Mouse (Mus musculus): ENCODE data around the gene Mcfd2.
"Not testable (repeated sequence)": the region's sequence is repeated elsewhere in the genome, so short reads cannot be mapped to it uniquely, and the experiment has no call there.

Gene Mcfd2

GRCm38 (mm10) chr17:87265792-87266186, at the start of gene Mcfd2:
TSS of gene Mcfd2 (minus strand) at chr17:87265935.
- peak; percentile 95 for DNase-seq

- peak; percentile 83 for DNase-seq
These were observed 49.3 kb upstream of the Mcfd2 start for GRCm38 (mm10) chr17:87315021-87315531.

- peak; percentile 66 for DNase-seq
These were observed 48.8 kb upstream of the Mcfd2 start for GRCm38 (mm10) chr17:87314530-87314946.

- DNase-seq, result no peak
These were observed 48.4 kb upstream of the Mcfd2 start for GRCm38 (mm10) chr17:87314121-87314520.

GRCm38 (mm10) chr17:87312924-87313870, 47.5 kb upstream of the Mcfd2 start:
- DNase-seq, result peak; percentile 79

- DNase-seq, result peak; percentile 84
These were observed 46.6 kb upstream of the Mcfd2 start for GRCm38 (mm10) chr17:87312351-87312750.

- DNase-seq, result no peak
These were observed 44.8 kb upstream of the Mcfd2 start for GRCm38 (mm10) chr17:87310497-87310896.

GRCm38 (mm10) chr17:87309073-87309788, 43.5 kb upstream of the Mcfd2 start:
- no peak for DNase-seq

GRCm38 (mm10) chr17:87306746-87307145, 41.0 kb upstream of the Mcfd2 start:
- DNase-seq, result peak; percentile 42

GRCm38 (mm10) chr17:87305065-87305464, 39.3 kb upstream of the Mcfd2 start:
- DNase-seq, result no peak

- DNase-seq, result peak; percentile 85
These were observed 38.6 kb upstream of the Mcfd2 start for GRCm38 (mm10) chr17:87304151-87304894.

- no peak for DNase-seq
These were observed 36.5 kb upstream of the Mcfd2 start for GRCm38 (mm10) chr17:87302014-87302794.

GRCm38 (mm10) chr17:87301607-87302006, 35.9 kb upstream of the Mcfd2 start:
- not testable (repeated sequence) for DNase-seq

- DNase-seq, result no peak
These were observed 34.6 kb upstream of the Mcfd2 start for GRCm38 (mm10) chr17:87300340-87300739.

- peak; percentile 80 for DNase-seq
These were observed 33.2 kb upstream of the Mcfd2 start for GRCm38 (mm10) chr17:87298944-87299343.

GRCm38 (mm10) chr17:87296701-87297100, 31.0 kb upstream of the Mcfd2 start:
- DNase-seq, result not testable (repeated sequence)

- no peak for DNase-seq
These were observed 30.0 kb upstream of the Mcfd2 start for GRCm38 (mm10) chr17:87295738-87296137.

GRCm38 (mm10) chr17:87293125-87293524, 27.4 kb upstream of the Mcfd2 start:
- no peak for DNase-seq

- peak; percentile 50 for DNase-seq
These were observed 26.0 kb upstream of the Mcfd2 start for GRCm38 (mm10) chr17:87291782-87292181.

- DNase-seq, result peak; percentile 46
These were observed 25.3 kb upstream of the Mcfd2 start for GRCm38 (mm10) chr17:87291037-87291436.

GRCm38 (mm10) chr17:87289367-87289766, 23.6 kb upstream of the Mcfd2 start:
- DNase-seq, result peak; percentile 69

GRCm38 (mm10) chr17:87288131-87288530, 22.4 kb upstream of the Mcfd2 start:
- peak; percentile 52 for DNase-seq
